Mouse (Mus musculus) WW6 (cell line): ENCODE results near the gene Cdc42ep2.
A peak's percentile ranks its signal among the peaks of the same experiment; 100 is the strongest.

Source experiments
- DNase-seq: peaks from one replicate; pipeline ENCODE4 v3.0.0-alpha.2; 2013; ENCODE audit warnings: low read depth, low spot score

The Cdc42ep2 gene

DNA sequence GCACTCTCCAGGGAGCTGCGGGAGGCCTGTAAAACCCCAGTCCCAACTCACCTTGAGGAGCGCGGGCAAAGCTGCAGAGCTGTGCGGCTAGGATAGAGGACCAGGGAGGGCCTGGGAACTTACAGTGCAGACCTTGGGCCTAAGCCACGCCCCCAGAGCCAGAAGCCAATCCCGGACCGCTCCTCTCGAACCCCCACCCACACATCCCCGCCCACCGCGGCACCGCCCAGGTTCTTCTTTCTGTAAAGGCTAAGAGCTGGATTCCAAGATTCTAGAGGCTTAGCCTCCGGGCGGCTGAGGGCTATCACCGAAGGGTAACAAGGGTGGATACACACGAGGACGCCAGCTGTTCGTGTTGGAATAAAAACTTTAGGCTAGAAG, at the start of gene Cdc42ep2:
Cdc42ep2 (minus strand) TSS at position 104 of the 381 bp plus-strand sequence.
- DNase-seq, result peak; percentile 87

GRCm38 (mm10) chr19:5967664-5968063, 43.0 kb upstream of the Cdc42ep2 start:
- DNase-seq, result no peak

GRCm38 (mm10) chr19:5966786-5967185, 42.2 kb upstream of the Cdc42ep2 start:
- DNase-seq, result no peak

DNA sequence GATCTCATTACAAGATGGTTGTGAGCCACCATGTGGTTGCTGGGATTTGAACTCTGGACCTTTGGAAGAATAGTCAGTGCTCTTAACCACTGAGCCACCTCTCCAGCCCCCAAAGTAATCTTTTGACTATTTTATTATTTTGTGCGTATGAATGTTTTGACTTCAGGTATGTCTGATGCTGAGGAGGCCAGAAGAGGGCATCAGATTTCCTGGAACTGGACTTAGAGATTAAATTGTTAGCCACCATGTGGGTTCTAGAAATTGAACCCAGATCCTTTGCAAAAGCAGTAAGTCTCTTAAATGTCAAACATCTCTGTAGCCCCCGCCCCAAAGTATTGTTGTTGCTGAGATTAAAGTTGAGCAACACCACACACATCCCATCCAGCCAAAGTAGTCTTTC, 41.3 kb upstream of the Cdc42ep2 start:
- DNase-seq, result no peak

DNA sequence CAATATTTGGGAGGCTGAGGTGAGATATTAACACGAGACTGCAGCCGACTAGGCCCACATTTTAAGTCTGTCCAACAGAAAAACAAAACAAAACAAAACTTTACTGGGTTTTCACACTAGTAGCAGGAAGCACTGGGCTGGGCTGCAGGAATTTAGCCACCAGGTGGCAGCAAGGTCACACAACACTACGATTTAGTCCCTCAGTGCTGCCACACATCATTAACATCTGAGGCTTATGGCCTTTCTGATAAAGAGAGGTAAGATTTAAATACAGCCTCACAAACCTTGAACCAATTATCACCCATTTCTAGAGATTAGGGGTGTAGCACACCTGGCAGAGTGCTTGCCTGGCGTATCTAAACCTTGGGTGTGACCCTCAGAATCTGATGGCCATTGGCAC, 40.7 kb upstream of the Cdc42ep2 start:
- DNase-seq, result peak; percentile 49

GRCm38 (mm10) chr19:5964804-5965203, 40.2 kb upstream of the Cdc42ep2 start:
- no peak for DNase-seq

DNA sequence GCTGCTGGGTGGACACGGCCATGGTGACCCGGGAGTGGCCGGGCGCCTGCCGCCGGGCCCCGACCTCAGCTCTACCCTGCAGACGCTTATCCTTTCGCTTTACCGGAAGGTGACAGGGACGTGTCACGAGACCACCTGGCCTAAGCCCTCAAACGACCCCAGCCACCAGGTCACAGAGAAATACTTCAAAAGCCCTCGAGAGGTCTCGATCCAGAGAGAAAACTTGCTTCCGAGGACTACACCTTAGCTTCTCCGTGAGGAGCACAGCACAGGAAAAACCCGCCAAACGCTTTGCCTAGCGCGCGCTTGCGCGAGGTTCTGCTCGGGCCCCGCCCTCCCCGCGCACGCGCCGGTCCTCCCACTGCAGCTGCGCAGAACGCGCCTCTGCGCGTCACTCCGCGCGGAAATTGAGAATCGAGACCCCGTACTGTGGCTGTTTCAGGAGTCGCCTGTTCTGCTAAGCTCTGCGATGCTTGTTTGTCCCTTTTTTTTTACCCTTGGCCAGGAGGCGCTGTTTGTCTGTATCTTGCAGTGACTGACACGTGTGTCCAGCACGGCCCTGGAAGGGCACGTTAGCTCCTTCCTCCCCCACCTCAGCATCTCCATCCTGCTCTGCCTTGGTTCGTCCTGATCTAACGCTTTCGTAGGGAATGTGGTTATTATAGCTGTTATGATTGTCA, 39.4 kb upstream of the Cdc42ep2 start, which contains the start of gene Pola2:
Pola2 (minus strand) TSS at position 320 of the 680 bp plus-strand sequence.
- peak; percentile 77 for DNase-seq

GRCm38 (mm10) chr19:5962651-5963050, 38.0 kb upstream of the Cdc42ep2 start:
- no peak for DNase-seq

- no peak for DNase-seq
These were observed 32.8 kb upstream of the Cdc42ep2 start for GRCm38 (mm10) chr19:5957371-5957770.

- DNase-seq, result no peak
These were observed 32.1 kb upstream of the Cdc42ep2 start for GRCm38 (mm10) chr19:5956685-5957084.

- DNase-seq, result no peak
These were observed 31.4 kb upstream of the Cdc42ep2 start for GRCm38 (mm10) chr19:5955704-5956670.

DNA sequence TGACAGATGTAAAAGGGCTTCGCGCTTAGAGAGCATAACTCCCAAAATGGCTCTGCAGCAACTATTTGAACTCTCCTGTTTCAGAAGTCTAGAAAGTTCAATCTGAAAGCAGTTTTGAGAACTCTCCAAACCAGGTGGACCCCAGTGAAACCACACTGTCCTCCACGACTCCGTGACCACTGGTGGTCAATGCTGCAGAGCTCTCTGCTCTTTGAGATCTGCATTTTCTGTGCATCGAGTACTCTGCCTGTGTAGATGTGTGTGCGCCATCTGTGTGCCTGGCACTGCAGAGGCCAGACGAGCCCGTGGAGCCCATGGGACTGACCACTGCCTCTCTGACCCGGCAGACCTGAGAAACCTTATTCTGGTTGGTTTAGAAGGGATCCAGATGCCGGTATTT, 30.3 kb upstream of the Cdc42ep2 start:
- DNase-seq, result no peak

DNA sequence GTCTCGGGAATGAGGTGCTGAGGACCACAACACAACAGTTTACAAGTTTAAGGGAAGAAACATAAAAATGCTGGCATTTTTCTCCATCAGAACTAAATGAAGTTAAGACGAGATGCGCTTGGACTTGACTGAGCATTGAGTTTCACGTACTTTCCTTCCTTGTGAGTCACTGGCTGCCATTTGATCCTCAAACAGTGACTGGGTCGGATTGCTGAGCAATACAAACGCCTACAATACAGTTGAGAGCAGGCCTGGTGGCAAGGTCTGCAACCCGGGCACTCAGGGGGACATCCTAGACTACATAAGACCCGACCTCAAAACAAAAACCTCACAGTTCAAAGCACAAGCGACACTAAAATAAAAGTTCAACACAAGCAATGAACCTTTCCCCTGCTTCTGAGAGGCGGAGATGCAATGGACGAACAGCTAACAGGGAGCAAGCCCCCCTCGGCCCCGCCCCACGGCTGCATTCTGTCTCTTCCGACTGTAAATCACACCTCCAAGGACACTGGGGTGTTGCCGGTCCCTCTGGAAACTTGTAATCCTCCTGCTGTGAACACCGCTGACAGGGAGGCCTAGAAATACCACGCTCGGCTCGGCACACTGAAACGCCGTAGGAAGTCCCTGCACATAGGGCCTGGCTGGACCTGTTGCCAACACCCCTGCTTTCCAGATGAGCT, 29.6 kb upstream of the Cdc42ep2 start:
- no peak for DNase-seq

DNA sequence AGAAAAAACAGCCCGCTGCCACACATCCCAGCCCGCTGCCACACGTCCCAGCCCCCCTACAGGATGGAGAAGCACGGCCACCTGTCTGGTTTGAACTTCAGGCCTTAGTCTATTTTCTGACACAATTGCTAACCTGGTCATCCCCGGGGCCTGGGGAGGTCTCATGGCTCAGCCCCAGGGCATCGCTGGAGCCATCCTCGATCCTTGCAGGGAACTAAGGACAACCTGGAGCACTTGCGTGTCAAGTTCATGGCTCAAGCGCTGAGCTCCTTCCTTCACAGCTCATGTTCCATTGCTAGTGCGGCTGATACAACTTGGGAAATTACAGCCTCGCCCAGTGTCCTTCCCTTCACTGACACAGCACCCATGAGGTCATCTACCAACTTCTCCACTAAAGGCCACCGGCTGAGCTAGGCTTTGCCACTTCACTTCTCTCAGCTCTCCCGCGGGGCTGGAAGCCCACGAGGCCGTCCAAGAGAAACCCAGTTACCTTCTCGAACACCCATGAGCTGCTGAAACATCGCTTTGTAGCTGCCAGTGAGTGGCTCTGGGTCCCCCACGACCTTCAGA, 28.7 kb upstream of the Cdc42ep2 start:
- DNase-seq, result no peak

DNA sequence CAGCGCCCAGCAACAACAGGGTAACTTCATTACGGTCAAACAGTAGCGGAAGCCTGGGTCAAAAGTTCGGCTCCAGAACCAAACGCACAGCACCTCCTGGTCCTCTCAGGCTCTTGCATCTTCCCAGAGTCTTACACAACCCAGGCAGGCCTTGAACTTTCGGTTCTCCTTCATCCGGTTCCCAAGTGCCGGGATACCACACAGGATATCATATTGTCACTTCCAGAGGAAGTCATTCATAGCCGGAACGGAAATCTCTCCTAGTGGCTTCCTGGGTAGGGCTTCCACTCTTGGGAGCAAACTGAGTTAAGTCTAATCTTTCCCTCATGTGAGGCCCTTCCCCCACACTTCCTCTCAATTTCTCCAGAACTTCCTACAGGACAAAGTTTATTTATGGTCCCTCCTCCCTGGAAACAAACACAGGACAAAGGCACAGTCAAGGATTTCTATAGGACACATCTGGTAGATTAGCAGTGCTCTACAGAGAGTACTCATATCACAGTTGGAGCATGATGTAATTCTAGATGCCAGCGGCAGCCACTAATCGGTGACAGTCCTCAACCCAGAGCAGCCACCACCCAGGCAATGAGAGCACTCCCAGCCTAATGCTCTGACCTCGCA, 27.6 kb upstream of the Cdc42ep2 start:
- no peak for DNase-seq

GRCm38 (mm10) chr19:5951631-5952030, 27.0 kb upstream of the Cdc42ep2 start:
- no peak for DNase-seq

GRCm38 (mm10) chr19:5950218-5950617, 25.6 kb upstream of the Cdc42ep2 start:
- no peak for DNase-seq

DNA sequence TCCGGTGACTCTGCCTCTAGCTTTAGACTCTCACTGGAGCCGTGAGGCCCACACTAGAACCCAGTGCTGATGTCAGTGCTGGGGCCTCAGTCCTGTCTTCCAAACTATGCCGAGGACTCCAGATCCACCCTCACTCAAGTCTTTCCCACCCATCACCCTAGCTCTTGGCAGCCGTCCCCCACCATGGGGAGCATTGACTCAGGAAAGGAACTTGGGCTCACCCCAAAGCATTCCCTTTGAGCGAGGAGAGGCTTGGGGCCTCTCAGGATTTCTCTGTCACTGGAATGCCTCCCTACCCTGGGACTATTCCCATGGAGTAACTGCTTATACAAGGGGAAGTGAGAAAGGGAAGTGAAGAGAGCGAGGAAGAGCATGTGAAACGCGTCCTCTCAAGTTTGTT, 21.3 kb upstream of the Cdc42ep2 start:
- no peak for DNase-seq

DNA sequence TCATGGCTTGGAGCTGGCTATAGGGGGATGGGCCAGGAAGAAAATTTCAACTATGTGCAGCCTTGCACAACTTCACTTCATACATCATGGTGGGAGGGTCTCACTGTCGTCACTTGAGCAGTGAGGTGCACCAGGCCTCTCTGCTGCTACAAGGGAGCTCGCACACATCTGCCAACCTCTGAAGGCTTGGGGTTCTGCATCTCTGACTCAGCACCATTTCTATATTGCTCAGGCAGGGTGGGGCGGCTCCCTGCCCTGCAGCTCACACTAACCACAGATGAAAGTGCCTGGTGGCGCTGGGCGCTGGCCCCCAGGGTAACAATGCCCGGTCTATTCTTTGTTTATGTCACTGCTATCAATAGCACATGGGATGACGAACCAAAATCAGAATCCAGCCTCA, 20.4 kb upstream of the Cdc42ep2 start:
- DNase-seq, result no peak

- DNase-seq, result no peak
These were observed 19.5 kb upstream of the Cdc42ep2 start for GRCm38 (mm10) chr19:5944145-5944544.

DNA sequence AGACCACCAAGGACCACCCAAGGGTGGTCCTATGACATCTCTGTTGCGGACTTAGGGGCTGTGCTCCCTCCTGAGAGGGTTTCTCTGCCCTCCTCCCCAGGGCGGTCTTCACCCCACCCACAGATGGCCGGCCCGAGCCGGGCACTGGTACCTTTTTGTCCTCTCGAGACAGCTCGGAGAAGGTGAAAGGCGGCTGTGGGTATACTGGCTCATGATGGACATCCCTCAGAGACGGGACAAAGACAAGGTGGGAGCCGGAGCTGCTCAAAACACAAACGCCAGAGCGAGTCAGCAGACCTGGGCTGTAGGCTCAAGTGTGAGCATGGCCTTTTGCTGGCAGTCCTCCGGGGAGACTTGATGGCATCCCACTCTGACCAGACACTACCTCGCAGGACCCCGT, 18.8 kb upstream of the Cdc42ep2 start:
- no peak for DNase-seq
